Mouse (Mus musculus) midbrain, postnatal 0 days (tissue): ENCODE results near the gene Pla2r1. TPM values are rescaled to one million over a fixed set of nuclear protein-coding genes. Genes with fewer than 3 reads are reported as not detected.

Experiments used
- ATAC-seq: fragments of 200-750 bp; cut with Nextera tagmentation; 2 replicates; pipeline ENCODE4 v1.8.0; 2017; ENCODE audit warnings: moderate number of reproducible peaks, mild to moderate bottlenecking, moderate TSS enrichment, moderate library complexity; ENCODE audit not compliant: low FRiP score
- DNase-seq: peaks from one replicate; pipeline ENCODE4 v3.0.0-alpha.2; 2015; ENCODE audit warnings: low spot score
- H3K27ac ChIP-seq: fragments of 300-500 bp; sonication (generic); 2 replicates; pipeline ENCODE4 v1.5.1; 2014; ENCODE audit warnings: low read depth, mild to moderate bottlenecking, low read length, mixed read lengths
- H3K27me3 ChIP-seq: fragments of 300-500 bp; sonication (generic); 2 replicates; pipeline ENCODE4 v1.6.1; 2014; ENCODE audit warnings: low read length, control low read depth, mixed read lengths; ENCODE audit not compliant: insufficient read depth
- H3K36me3 ChIP-seq: fragments of 300-500 bp; sonication (generic); 2 replicates; pipeline ENCODE4 v1.6.1; 2014; ENCODE audit warnings: low read length, control low read depth, mixed read lengths; ENCODE audit not compliant: insufficient read depth
- H3K4me1 ChIP-seq: fragments of 300-500 bp; sonication (generic); 2 replicates; pipeline ENCODE4 v1.6.1; 2014; ENCODE audit warnings: mild to moderate bottlenecking, control low read depth, antibody characterized with exemption, low read length, mixed read lengths; ENCODE audit not compliant: insufficient read depth
- H3K4me2 ChIP-seq: fragments of 300-500 bp; sonication (generic); 2 replicates; pipeline ENCODE4 v1.6.1; 2014; ENCODE audit warnings: low read depth, mild to moderate bottlenecking, low read length, mixed read lengths; ENCODE audit not compliant: poor library complexity, severe bottlenecking
- H3K4me3 ChIP-seq: fragments of 300-500 bp; sonication (generic); 2 replicates; pipeline ENCODE4 v1.5.1; 2014; ENCODE audit warnings: low read depth, mild to moderate bottlenecking, low read length, moderate library complexity
- H3K9ac ChIP-seq: fragments of 300-500 bp; sonication (generic); replicated peaks from 2 replicates; pipeline ENCODE4 v1.6.1; 2014; ENCODE audit warnings: mild to moderate bottlenecking, low read length, moderate library complexity, mixed read lengths; ENCODE audit not compliant: poor library complexity, severe bottlenecking
- H3K9me3 ChIP-seq: fragments of 300-500 bp; sonication (generic); 2 replicates; pipeline ENCODE4 v1.6.1; 2016; ENCODE audit warnings: low read length, control low read depth
- CTCF ChIP-seq: IDR thresholded peaks from 2 replicates; pipeline ENCODE4 v1.5.1; 2016; ENCODE audit warnings: antibody characterized with exemption, mild to moderate bottlenecking
- WGBS: fragments of 180-500 bp; shearing (Covaris S2); extraction: QIAGEN DNeasy Blood & Tissue Kit; methylation state at CpG from one replicate; pipeline ENCODE4 v1.1.7; 2014; 5-methylcytosine and 5-hydroxymethylcytosine counted together
- polyA plus RNA-seq: library from polyadenylated mRNA; unstranded; fragments of >200 nt; fragmentation: Nextera tagmentation; extraction: Ambion mirVana; gene quantifications from 2 replicates; pipeline ENCODE4 v1.2.1, GENCODE M21; 2015
- total RNA-seq: library from RNA; depleted of rRNA; stranded (reverse); fragments of >200 nt; gene quantifications from 2 replicates; pipeline ENCODE4 v1.2.3, GENCODE M21; 2014; rRNA removed

The Pla2r1 gene
- total RNA-seq: 0.16 and 0.66 TPM in 2 replicates
- 0.28 and 0.34 TPM in 2 replicates for polyA plus RNA-seq

- peak; percentile 22; the same call in 1 of the 2 replicates for TF ChIP-seq CTCF
- H3K36me3 ChIP-seq: no peaks in the 10 kb centered on the region
- H3K27me3 ChIP-seq: peaks cover 15% of the 10 kb centered on the region; the same call in 1 of the 2 replicates
- no peak within 1 kb of the TSS for H3K27ac ChIP-seq
- WGBS: 5% methylated on average over 33 of the region's 33 CpGs
- H3K9ac ChIP-seq: peak within 1 kb of the TSS; percentile 33; the same call in 1 of the 2 replicates
- H3K4me3 ChIP-seq: peak within 1 kb of the TSS; percentile 28
- H3K4me2 ChIP-seq: peak within 1 kb of the TSS; percentile 57
- ATAC-seq (no peak), DNase-seq (no peak)
- H3K4me1 ChIP-seq: peaks cover 8% of the 10 kb centered on the region; the same call in 1 of the 2 replicates
- H3K9me3 ChIP-seq: no peaks in the 10 kb centered on the region
Observed at GRCm38 (mm10) chr2:60552902-60553682, at the start of gene Pla2r1. TSS of gene Pla2r1 (minus strand) at chr2:60553308.

- no peak for TF ChIP-seq CTCF
- 91% methylated on average over 2 of the region's 2 CpGs for WGBS
- Histone ChIP-seq H3K9ac (no peak overlapping the region), H3K4me2 (no peak overlapping the region), H3K4me3 (no peak overlapping the region), H3K27ac (no peak overlapping the region), H3K36me3 (no peaks in the 10 kb centered on the region), H3K4me1 (no peaks in the 10 kb centered on the region), H3K9me3 (no peaks in the 10 kb centered on the region), H3K27me3 (no peaks in the 10 kb centered on the region)
- DNase-seq: no peak
- ATAC-seq: no peak
Observed at GRCm38 (mm10) chr2:60601326-60601725, 48.2 kb upstream of the Pla2r1 start.

- no peaks in the 10 kb centered on the region for H3K36me3 ChIP-seq
- no peaks in the 10 kb centered on the region for H3K4me1 ChIP-seq
- no peak for DNase-seq
- no peaks in the 10 kb centered on the region for H3K27me3 ChIP-seq
- no peaks in the 10 kb centered on the region for H3K9me3 ChIP-seq
- WGBS: 96% methylated on average over 2 of the region's 2 CpGs
- no peak for TF ChIP-seq CTCF
- H3K4me2 ChIP-seq: no peak overlapping the region
- ATAC-seq: no peak
- no peak overlapping the region for H3K9ac ChIP-seq
- no peak overlapping the region for H3K27ac ChIP-seq
- H3K4me3 ChIP-seq: no peak overlapping the region
Observed at GRCm38 (mm10) chr2:60600863-60601262, 47.8 kb upstream of the Pla2r1 start.

GRCm38 (mm10) chr2:60583416-60583815, 30.3 kb upstream of the Pla2r1 start:
- H3K27me3 ChIP-seq: no peaks in the 10 kb centered on the region
- DNase-seq (no peak), ATAC-seq (no peak)
- 92% methylated on average over 4 of the region's 4 CpGs for WGBS
- no peak overlapping the region for H3K9ac ChIP-seq
- no peaks in the 10 kb centered on the region for H3K9me3 ChIP-seq
- no peaks in the 10 kb centered on the region for H3K36me3 ChIP-seq
- H3K4me2 ChIP-seq: no peak overlapping the region
- H3K4me3 ChIP-seq: no peak overlapping the region
- H3K27ac ChIP-seq: no peak overlapping the region
- no peaks in the 10 kb centered on the region for H3K4me1 ChIP-seq
- no peak for TF ChIP-seq CTCF

GRCm38 (mm10) chr2:60554561-60554960, 1.5 kb upstream of the Pla2r1 start:
- Histone ChIP-seq H3K36me3 (no peaks in the 10 kb centered on the region), H3K4me1 (peaks cover 8% of the 10 kb centered on the region; the same call in 1 of the 2 replicates), H3K9me3 (no peaks in the 10 kb centered on the region), H3K27me3 (peaks cover 15% of the 10 kb centered on the region; the same call in 1 of the 2 replicates), H3K9ac (no peak overlapping the region), H3K4me2 (no peak overlapping the region), H3K4me3 (no peak overlapping the region), H3K27ac (no peak overlapping the region)
- ATAC-seq (no peak), DNase-seq (no peak)
- no peak for TF ChIP-seq CTCF
- 63% methylated on average over 4 of the region's 4 CpGs for WGBS
